Mouse (Mus musculus) urinary bladder, postnatal 10 days (tissue): Measurements from ENCODE around the gene Gm9803.
"Not testable (repeated sequence)": the region's sequence is repeated elsewhere in the genome, so short reads cannot be mapped to it uniquely, and the experiment has no call there.

Source experiments
- DNase-seq: peaks from one replicate; pipeline ENCODE4 v3.0.0; 2022; ENCODE audit warnings: low spot score

Gm9803 gene

GRCm38 (mm10) chr10:43523931-43524330 lies at the start of gene Gm9803:
Gene Gm9803, plus strand, starts transcription at chr10:43524084.
- DNase-seq, result not testable (repeated sequence)

DNA sequence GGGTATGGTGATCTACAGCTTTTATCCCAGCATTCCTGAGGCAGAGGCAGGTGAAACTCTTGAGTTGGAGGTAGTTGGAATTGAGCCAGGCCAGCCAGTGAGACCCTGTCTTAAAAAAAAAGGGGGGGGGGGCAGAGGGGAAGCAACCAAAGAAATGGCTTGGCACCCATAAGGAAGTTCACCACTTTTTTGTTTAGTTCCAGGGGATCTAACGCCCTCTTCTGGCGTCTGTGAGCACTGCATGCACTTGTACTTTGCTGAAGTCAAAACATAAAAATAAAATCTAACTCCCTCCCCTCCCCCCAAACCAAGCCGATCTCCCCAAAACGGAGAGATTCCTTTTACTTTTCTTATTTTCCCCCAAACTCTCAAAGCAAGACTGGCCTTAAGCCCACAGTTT lies 48.5 kb upstream of the Gm9803 start:
- DNase-seq, result no peak

- no peak for DNase-seq
Observed at GRCm38 (mm10) chr10:43477459-43477858, 46.4 kb upstream of the Gm9803 start.

DNA sequence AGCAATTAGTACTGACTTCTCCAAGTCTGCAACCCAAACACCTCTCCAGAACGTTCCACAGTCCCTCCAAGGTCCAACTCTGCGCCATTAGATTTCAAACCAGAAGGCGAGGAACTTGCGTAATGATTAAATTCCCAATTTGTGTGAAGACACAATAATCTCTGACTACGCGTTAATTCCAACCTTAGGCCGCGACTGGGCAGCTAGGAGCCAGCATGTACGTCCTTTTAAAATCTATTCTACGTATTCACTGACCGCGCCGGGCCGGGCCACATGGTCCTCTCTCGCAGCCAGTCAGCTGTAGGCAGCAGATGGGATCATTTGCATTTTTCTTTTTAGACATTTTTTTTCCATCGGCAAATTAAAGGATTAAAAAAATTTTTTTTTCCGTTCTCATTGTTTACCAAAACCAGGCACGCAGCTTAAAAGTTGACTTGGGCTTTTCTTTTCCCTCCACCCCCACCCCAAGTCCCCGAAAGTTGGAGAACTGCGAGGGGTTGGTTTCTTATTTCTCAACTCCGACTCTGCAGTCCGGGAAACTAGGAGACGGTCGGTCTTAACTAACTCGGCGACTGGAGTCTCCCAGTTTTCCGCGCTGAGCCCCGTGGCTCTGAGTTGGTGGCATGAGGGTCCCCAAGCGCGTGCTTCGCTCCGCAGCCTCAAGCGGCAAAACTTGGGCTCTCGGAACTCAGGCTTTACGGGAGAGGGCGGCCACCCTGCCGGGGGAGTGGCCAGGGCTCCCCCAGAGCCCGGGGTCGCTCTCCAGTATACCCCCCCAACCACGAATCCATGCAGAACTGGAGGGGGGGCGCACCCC lies 45.8 kb upstream of the Gm9803 start:
- no peak for DNase-seq

DNA sequence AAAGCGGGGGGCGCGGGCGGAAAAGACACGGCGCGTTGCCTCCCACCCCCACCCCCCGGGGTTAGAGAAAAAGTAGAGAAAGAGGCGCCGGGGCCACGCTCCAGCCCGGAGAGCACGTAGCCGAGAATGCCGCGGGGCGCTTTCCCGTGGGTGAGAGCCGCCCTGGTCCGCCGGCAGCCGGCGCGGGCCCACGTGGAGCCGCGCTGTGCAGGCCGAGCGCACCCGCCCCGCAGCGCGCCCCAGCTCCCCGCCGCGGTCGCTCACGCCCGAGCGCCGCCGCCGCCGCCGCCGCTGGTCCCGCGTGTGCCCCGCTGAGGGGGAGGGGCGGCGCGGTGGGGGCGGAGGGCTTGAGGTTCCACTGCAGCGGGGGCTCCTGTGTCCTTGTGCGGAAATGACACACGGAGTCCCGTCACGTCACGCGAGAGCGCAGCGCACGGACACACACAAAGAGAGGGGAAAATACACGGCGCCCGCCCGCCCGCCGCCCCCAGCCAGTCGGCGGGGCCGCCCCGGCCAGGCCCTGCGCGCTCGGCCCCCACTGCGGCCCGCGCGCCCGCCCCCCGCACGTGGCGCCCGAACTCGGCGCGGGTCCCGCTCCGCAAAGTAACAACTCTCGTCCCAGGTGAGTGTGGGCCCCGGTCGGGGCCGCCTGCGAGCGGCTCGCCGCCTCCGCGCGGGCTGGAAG lies 45.0 kb upstream of the Gm9803 start, which contains the start of gene Bend3:
Bend3 (plus strand) TSS at position 81 of the 685 bp plus-strand sequence.
- DNase-seq, result peak; percentile 22

GRCm38 (mm10) chr10:43479436-43480157 lies 44.3 kb upstream of the Gm9803 start:
- DNase-seq, result peak; percentile 52

GRCm38 (mm10) chr10:43480227-43480849 lies 43.5 kb upstream of the Gm9803 start:
- no peak for DNase-seq

DNA sequence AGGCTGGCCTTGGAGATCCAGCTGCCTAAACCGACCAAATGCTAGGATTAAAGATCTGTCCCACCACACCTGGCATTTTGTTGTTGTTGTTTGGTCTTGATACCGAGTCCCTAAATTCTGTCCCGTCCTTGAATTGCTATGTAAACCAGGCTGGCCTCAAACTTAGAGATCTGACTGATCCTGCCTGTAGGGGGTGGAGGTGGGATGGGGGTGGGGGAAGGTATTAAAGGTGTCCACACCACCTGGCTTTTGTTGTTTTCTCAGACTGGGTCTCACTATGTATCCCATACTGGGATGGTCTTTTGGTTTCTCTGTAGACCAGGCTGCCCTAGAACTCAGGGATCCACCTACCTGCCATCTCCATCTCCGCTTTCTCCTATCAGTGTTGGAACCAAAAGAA lies 42.7 kb upstream of the Gm9803 start:
- no peak for DNase-seq

- DNase-seq, result no peak
Observed at GRCm38 (mm10) chr10:43482021-43482420, 41.9 kb upstream of the Gm9803 start.

GRCm38 (mm10) chr10:43483426-43483995 lies 40.4 kb upstream of the Gm9803 start:
- no peak for DNase-seq

DNA sequence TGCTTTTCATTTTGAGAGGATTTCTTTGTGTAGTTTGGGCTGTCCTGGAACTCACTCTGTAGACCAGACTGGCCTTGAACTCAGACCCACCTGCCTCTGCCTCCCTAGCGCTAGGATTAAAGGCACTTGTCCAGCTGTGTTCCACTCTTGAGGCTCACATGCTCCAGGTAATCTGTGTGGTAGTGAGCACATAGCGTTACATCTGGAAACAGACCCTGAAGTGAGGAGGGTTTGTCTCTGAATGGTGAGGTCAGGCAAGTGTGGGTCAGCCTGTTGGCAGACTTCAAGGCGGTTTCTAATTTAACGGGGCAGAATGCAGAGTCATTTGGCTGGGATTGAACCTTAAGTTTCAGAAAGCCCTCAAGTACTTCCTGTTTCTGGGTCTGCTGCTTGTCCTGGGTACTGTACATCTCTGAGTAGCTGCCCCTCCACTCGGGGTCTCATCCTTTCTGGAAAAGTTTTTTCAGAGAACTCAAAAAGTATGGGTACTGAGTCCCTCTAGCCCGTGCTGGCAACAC lies 38.1 kb upstream of the Gm9803 start:
- DNase-seq, result no peak

- no peak for DNase-seq
Observed at GRCm38 (mm10) chr10:43487441-43488010, 36.4 kb upstream of the Gm9803 start.

DNA sequence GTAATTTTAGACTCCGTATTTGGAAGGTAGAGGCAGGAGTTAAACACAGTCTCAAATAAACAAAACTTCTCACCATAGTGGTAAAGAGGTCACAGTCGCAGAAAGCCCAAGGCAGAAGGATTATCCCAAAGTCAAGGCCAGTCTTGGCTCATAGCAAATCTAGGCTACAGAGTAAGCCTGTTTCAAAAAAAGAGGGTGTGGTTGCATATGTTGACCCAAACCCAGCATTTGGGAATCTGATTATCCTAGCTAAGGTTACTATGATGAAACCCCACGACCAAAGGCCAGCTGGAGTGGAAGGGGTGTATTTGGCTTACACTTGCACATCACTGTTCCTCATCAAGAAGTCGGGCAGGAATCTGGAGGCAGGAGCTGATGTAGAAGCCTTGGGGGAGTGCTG lies 35.6 kb upstream of the Gm9803 start:
- DNase-seq, result no peak

- DNase-seq, result no peak
Observed at GRCm38 (mm10) chr10:43489139-43489538, 34.7 kb upstream of the Gm9803 start.

- DNase-seq, result no peak
Observed at GRCm38 (mm10) chr10:43489550-43489949, 34.3 kb upstream of the Gm9803 start.

GRCm38 (mm10) chr10:43490034-43490433 lies 33.9 kb upstream of the Gm9803 start:
- no peak for DNase-seq

GRCm38 (mm10) chr10:43490846-43491245 lies 33.0 kb upstream of the Gm9803 start:
- DNase-seq, result no peak

GRCm38 (mm10) chr10:43502599-43502998 lies 21.3 kb upstream of the Gm9803 start:
- no peak for DNase-seq

GRCm38 (mm10) chr10:43504291-43504690 lies 19.6 kb upstream of the Gm9803 start:
- DNase-seq, result no peak

DNA sequence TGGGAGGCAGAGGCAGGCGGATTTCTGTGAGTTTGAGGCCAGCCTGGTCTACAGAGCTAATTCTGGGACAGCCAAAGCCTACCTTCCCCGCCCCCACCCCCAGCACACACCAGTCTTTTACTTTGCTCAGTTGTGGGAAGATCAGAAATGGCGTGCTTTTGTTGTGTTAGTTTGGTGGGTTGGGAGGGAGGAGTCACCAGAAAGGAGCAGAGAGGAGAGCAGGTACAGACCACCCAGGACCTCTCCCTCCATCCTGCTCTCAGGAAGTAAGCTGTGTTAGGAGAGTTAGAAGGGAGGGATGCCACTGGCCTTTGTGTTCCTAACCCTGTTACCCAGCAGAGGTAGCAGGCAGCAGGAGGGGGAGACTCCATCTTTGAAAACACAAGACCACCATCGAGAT lies 16.8 kb upstream of the Gm9803 start:
- DNase-seq, result no peak

- DNase-seq, result no peak
Observed at GRCm38 (mm10) chr10:43509228-43509627, 14.7 kb upstream of the Gm9803 start.
